Comparison of ENCODE assay signal across 23 mouse cellular contexts in genomic region chr7:19318201-19318600, GRCm38 (mm10). TPM values are rescaled to one million over a fixed set of nuclear protein-coding genes. Genes with fewer than 3 reads are reported as not detected.
DNase-seq lines count a peak whose midpoint lies in the region; ATAC-seq and TF ChIP-seq lines count a peak whose summit lies in the region.
"Had no signal": no experiment of that assay in that cellular context is flagged by ENCODE, and none has a peak within 500 bp of the region (broad histone marks: within the 10 kb centered on the region; RNA-seq: fewer than 3 reads in every experiment).

No protein-coding gene starts in this region.

- 63% methylated on average over 2 of the region's 2 CpGs for WGBS in heart, embryonic 12.5 days
- 63% methylated on average over 2 of the region's 2 CpGs for WGBS in heart, embryonic 10.5 days
- WGBS in bone marrow, adult 2 months: 77% methylated on average over 2 of the region's 2 CpGs

- H3K9ac ChIP-seq in heart, embryonic 12.5 days: 0 out of 2 replicates have a peak overlapping the region, but pooled peaks have one; percentile 27
- H3K9ac ChIP-seq: embryonic facial prominence, embryonic 13.5 days; embryonic facial prominence, embryonic 15.5 days; forebrain, embryonic 12.5 days had no signal

- H3K4me1 ChIP-seq in heart, embryonic 12.5 days (replicated peaks): peaks cover 36% of the 10 kb centered on the region
- H3K4me1 ChIP-seq in heart, embryonic 10.5 days: peaks cover 36% of the 10 kb centered on the region
- H3K4me1 ChIP-seq in bone marrow, adult 2 months (ENCODE audit: control insufficient read depth, insufficient read depth, low read length): peaks cover 17% of the 10 kb centered on the region
- H3K4me1 ChIP-seq in bone marrow macrophage, adult 2 months (ENCODE audit: control insufficient read depth, insufficient read depth, low read length): peaks cover 49% of the 10 kb centered on the region

- no peak overlapping the region for H3K27ac ChIP-seq in heart, embryonic 12.5 days (ENCODE audit: poor library complexity, severe bottlenecking)
- no peak overlapping the region for H3K27ac ChIP-seq in heart, embryonic 10.5 days
- peak overlapping the region; percentile 28; the same call in 1 of the 2 replicates for H3K27ac ChIP-seq in bone marrow, adult 2 months (ENCODE audit: control insufficient read depth, insufficient read depth, low read depth, low read length, poor library complexity)
- peak overlapping the region; percentile 71 for H3K27ac ChIP-seq in bone marrow macrophage, adult 2 months (ENCODE audit: insufficient read depth, low read depth, low read length)
- H3K27ac ChIP-seq: embryonic facial prominence, embryonic 13.5 days; embryonic facial prominence, embryonic 15.5 days; forebrain, embryonic 10.5 days; forebrain, embryonic 12.5 days had no signal

- no peak overlapping the region for H3K4me3 ChIP-seq in heart, embryonic 12.5 days
- H3K4me3 ChIP-seq in heart, embryonic 10.5 days: no peak overlapping the region
- no peak overlapping the region for H3K4me3 ChIP-seq in bone marrow, adult 2 months (replicated peaks; ENCODE audit: control insufficient read depth, low read depth, low read length)
- peak overlapping the region; percentile 34; the same call in 1 of the 2 replicates for H3K4me3 ChIP-seq in bone marrow macrophage, adult 2 months (ENCODE audit: insufficient read depth, low read length)
- H3K4me3 ChIP-seq: embryonic facial prominence, embryonic 13.5 days; embryonic facial prominence, embryonic 15.5 days; erythroblast, embryonic 14.5 days; forebrain, embryonic 10.5 days; forebrain, embryonic 12.5 days had no signal

- TF ChIP-seq POLR2A in bone marrow, adult 2 months (IDR thresholded peaks at IDR 0.05; ENCODE audit: borderline replicate concordance, control insufficient read depth, low read depth, low read length): no peak
- TF ChIP-seq POLR2A in bone marrow macrophage, adult 2 months (IDR thresholded peaks at IDR 0.05; ENCODE audit: borderline replicate concordance, low read depth, low read length): no peak

- TF ChIP-seq CTCF in bone marrow, adult 2 months (IDR thresholded peaks at IDR 0.05; ENCODE audit: control insufficient read depth, insufficient read depth, low read length): no peak
- TF ChIP-seq CTCF in bone marrow macrophage, adult 2 months (IDR thresholded peaks at IDR 0.05; ENCODE audit: low read depth, low read length): no peak

- no peak for ATAC-seq in heart, embryonic 12.5 days (ENCODE audit: insufficient number of reproducible peaks, low FRiP score)
- ATAC-seq: forebrain, embryonic 14.5 days; forebrain, embryonic 16.5 days had no signal

- H3K36me3 ChIP-seq in heart, embryonic 12.5 days: no peaks in the 10 kb centered on the region
- H3K36me3 ChIP-seq in heart, embryonic 10.5 days: no peaks in the 10 kb centered on the region
- H3K36me3 ChIP-seq: embryonic facial prominence, embryonic 13.5 days; embryonic facial prominence, embryonic 15.5 days; forebrain, embryonic 10.5 days; forebrain, embryonic 12.5 days had no signal

- no peaks in the 10 kb centered on the region for H3K9me3 ChIP-seq in heart, embryonic 12.5 days (replicated peaks)
- H3K9me3 ChIP-seq in heart, embryonic 10.5 days: no peaks in the 10 kb centered on the region
- H3K9me3 ChIP-seq: embryonic facial prominence, embryonic 13.5 days; embryonic facial prominence, embryonic 15.5 days; forebrain, embryonic 10.5 days; forebrain, embryonic 12.5 days had no signal

- no peak for DNase-seq in heart, embryonic 10.5 days (ENCODE audit: low spot score)
- DNase-seq in c-Kit-positive CD71-positive TER-119-positive erythroid progenitor cells, embryonic 14.5 days (ENCODE audit: low spot score): no peak
- no peak for DNase-seq in layer of hippocampus, adult 9-10 months (ENCODE audit: low spot score)
- DNase-seq: adrenal gland, adult 2 months; adrenal gland, postnatal 10 days; adrenal gland, postnatal 25 days; cerebellum, adult 11-12 months; cerebellum, adult 2 months; cerebellum, adult 9-10 months; cerebellum, postnatal 10 days; cerebellum, postnatal 25 days; embryo, embryonic 11 days had no signal

- no peak overlapping the region for H3K4me2 ChIP-seq in heart, embryonic 12.5 days
- H3K4me2 ChIP-seq: embryonic facial prominence, embryonic 13.5 days; embryonic facial prominence, embryonic 15.5 days; forebrain, embryonic 12.5 days had no signal

- H3K27me3 ChIP-seq in heart, embryonic 12.5 days (replicated peaks): peaks cover 12% of the 10 kb centered on the region; the same call in 1 of the 2 replicates
- H3K27me3 ChIP-seq in heart, embryonic 10.5 days (ENCODE audit: insufficient read depth, poor library complexity, severe bottlenecking): peaks cover 42% of the 10 kb centered on the region

RNA-seq across cellular contexts. Expression of gene Fosb, which starts 8.3 kb away (rescaled TPM):
- polyA plus RNA-seq in heart, embryonic 12.5 days (2016; fragmentation: Nextera tagmentation; extraction: Ambion mirVana): 0.37 and 0.55 TPM in 2 replicates
- 0.24 and 0.27 TPM in 2 replicates for polyA plus RNA-seq in heart, embryonic 10.5 days (2016; fragmentation: Nextera tagmentation; extraction: Ambion mirVana)
- 0.50 and 1.1 TPM in 2 replicates for polyA plus RNA-seq in bone marrow, adult 2 months (2011; ENCODE audit: insufficient read depth, insufficient read length, low replicate concordance, missing spikeins)
- polyA plus RNA-seq in bone marrow macrophage, adult 2 months (2012; ENCODE audit: insufficient read depth, insufficient read length, missing spikeins): 0.68 TPM in 1 of 2 replicates, not detected in the other
- polyA plus RNA-seq: embryonic facial prominence, embryonic 11.5 days; forebrain, embryonic 10.5 days; forebrain, embryonic 12.5 days; forebrain, embryonic 14.5 days had no signal

RNA-seq across cellular contexts. Expression of gene Ercc1, which starts 26.4 kb away (rescaled TPM):
- polyA plus RNA-seq in heart, embryonic 12.5 days (2016; fragmentation: Nextera tagmentation; extraction: Ambion mirVana): 59.2 and 66.0 TPM in 2 replicates
- 74.0 and 84.2 TPM in 2 replicates for polyA plus RNA-seq in heart, embryonic 10.5 days (2016; fragmentation: Nextera tagmentation; extraction: Ambion mirVana)
- polyA plus RNA-seq in bone marrow, adult 2 months (2011; ENCODE audit: insufficient read depth, insufficient read length, low replicate concordance, missing spikeins): 19.2 and 31.3 TPM in 2 replicates
- polyA plus RNA-seq in bone marrow macrophage, adult 2 months (2012; ENCODE audit: insufficient read depth, insufficient read length, missing spikeins): 30.7 and 35.4 TPM in 2 replicates

RNA-seq across cellular contexts. Expression of gene Rtn2, which starts 35.8 kb away (rescaled TPM):
- 23.6 and 26.7 TPM in 2 replicates for polyA plus RNA-seq in heart, embryonic 12.5 days (2016; fragmentation: Nextera tagmentation; extraction: Ambion mirVana)
- 22.4 and 26.0 TPM in 2 replicates for polyA plus RNA-seq in heart, embryonic 10.5 days (2016; fragmentation: Nextera tagmentation; extraction: Ambion mirVana)
- 0.92 and 2.3 TPM in 2 replicates for polyA plus RNA-seq in bone marrow, adult 2 months (2011; ENCODE audit: insufficient read depth, insufficient read length, low replicate concordance, missing spikeins)
- 1.4 and 2.0 TPM in 2 replicates for polyA plus RNA-seq in bone marrow macrophage, adult 2 months (2012; ENCODE audit: insufficient read depth, insufficient read length, missing spikeins)

RNA-seq across cellular contexts. Expression of gene Ppm1n, which starts 38.3 kb away (rescaled TPM):
- polyA plus RNA-seq in heart, embryonic 12.5 days (2016; fragmentation: Nextera tagmentation; extraction: Ambion mirVana): not detected in 2 replicates
- polyA plus RNA-seq in heart, embryonic 10.5 days (2016; fragmentation: Nextera tagmentation; extraction: Ambion mirVana): 0.13 TPM in 1 of 2 replicates, not detected in the other
- polyA plus RNA-seq in bone marrow, adult 2 months (2011; ENCODE audit: insufficient read depth, insufficient read length, low replicate concordance, missing spikeins): 3.6 TPM in 1 of 2 replicates, not detected in the other
- 0.93 and 4.2 TPM in 2 replicates for polyA plus RNA-seq in bone marrow macrophage, adult 2 months (2012; ENCODE audit: insufficient read depth, insufficient read length, missing spikeins)
- polyA plus RNA-seq: embryonic facial prominence, embryonic 11.5 days; embryonic facial prominence, embryonic 13.5 days; erythroblast, embryonic 14.5 days had no signal

RNA-seq across cellular contexts. Expression of gene Cd3eap, which starts 41.1 kb away (rescaled TPM):
- 17.6 and 18.4 TPM in 2 replicates for polyA plus RNA-seq in heart, embryonic 12.5 days (2016; fragmentation: Nextera tagmentation; extraction: Ambion mirVana)
- polyA plus RNA-seq in heart, embryonic 10.5 days (2016; fragmentation: Nextera tagmentation; extraction: Ambion mirVana): 23.2 and 27.8 TPM in 2 replicates
- polyA plus RNA-seq in bone marrow, adult 2 months (2011; ENCODE audit: insufficient read depth, insufficient read length, low replicate concordance, missing spikeins): 11.7 and 13.7 TPM in 2 replicates
- polyA plus RNA-seq in bone marrow macrophage, adult 2 months (2012; ENCODE audit: insufficient read depth, insufficient read length, missing spikeins): 7.8 and 8.4 TPM in 2 replicates

Comparison
In these comparisons a context has a peak if more than half of its experiments do, and no peak if none do; other contexts are left out.
1. H3K27ac ChIP-seq: peak in bone marrow, adult 2 months (single experiment) and bone marrow macrophage, adult 2 months (single experiment); none in heart, embryonic 12.5 days (single experiment) and heart, embryonic 10.5 days (single experiment).